Mouse (Mus musculus): Measurements from ENCODE around the gene Slc16a13.
"Not testable (repeated sequence)": the region's sequence is repeated elsewhere in the genome, so short reads cannot be mapped to it uniquely, and the experiment has no call there.

The Slc16a13 gene

GRCm38 (mm10) chr11:70171847-70172246 is 49.0 kb downstream of the Slc16a13 start:
- no peak for DNase-seq (ENCODE audit: inconsistent ontology term)

DNA sequence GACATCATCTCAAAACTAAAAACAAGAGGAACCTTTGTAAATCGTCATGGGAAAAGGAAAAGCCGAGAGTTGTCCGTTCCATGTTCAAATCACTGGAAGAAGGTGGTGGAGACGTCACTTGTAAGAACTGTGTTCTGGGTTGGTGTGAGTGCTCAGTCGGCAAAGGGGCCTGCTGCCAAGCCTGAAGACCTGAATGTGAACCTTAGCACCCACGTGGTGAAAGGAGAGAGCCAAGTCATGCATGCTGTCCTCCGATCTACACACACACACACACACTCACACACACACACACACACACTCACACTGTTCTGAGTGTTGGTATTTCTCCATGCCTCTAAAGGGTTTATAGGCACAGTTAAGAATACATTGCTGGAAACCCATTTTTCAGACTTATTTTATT is 49.7 kb downstream of the Slc16a13 start:
- no peak for DNase-seq (ENCODE audit: inconsistent ontology term)

GRCm38 (mm10) chr11:70170291-70170690 is 50.6 kb downstream of the Slc16a13 start:
- no peak for DNase-seq (ENCODE audit: inconsistent ontology term)

- not testable (repeated sequence) for DNase-seq (ENCODE audit: inconsistent ontology term)
Measured at GRCm38 (mm10) chr11:70169471-70169870, 51.4 kb downstream of the Slc16a13 start.

GRCm38 (mm10) chr11:70168136-70168535 is 52.7 kb downstream of the Slc16a13 start:
- DNase-seq (ENCODE audit: inconsistent ontology term) = no peak
